Mouse (Mus musculus): Measurements from ENCODE around the gene Azin2. TPM values are rescaled to one million over a fixed set of nuclear protein-coding genes. Genes with fewer than 3 reads are reported as not detected.

The Azin2 gene
- polyA plus RNA-seq (2015; fragmentation: Nextera tagmentation; extraction: Ambion mirVana), result 31.9 and 32.3 TPM in 2 replicates

DNA sequence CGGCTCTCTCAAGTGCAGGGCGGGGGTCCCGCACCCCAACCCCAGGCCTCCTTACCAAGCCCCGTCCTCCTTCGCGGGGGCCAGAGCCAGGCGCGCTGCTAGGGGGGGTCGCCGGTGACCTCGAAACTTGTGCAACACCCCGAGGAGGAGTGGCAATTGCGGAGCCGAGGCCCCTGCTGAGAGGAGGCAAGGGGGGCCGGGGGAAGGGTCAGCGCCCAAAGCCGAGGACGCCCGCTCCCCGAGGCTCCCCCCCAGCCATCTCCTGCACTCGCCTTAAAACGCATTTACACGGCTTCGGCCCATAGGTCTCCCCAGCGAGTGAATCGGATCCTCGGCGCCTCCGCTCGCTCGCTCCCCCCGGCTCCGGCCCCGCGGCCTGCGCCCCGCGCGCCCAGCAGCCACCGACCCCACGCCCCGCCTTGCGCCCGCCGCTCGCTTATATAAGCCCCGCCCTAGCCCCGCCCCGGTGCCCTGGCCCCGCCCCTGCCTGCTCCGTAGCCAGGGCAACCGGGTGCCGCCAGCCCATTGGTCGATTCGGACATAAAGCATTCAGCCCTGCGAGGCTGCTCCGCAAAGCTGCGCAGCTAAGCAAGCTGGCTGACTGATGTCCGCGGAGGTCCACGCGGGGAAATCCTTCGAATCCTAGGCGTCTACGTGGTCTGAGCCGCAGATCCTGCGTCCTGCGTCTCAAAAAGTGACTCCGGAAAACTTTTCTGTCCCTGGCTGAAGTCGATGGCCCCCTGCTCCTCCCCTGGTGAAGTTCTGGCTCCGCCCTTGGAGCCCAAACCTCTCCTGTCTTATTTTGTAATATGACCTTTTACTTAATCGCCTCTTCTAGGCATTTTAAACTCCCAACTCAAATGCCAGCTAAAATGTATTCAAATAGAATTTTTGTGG is at the start of gene Azin2:
Gene Azin2 (minus strand): TSS at position 414 of the 897 bp plus-strand sequence.
- ATAC-seq (ENCODE audit: low FRiP score, low read depth), result peak; percentile 95
- peak within 1 kb of the TSS; percentile 92 for H3K4me2 ChIP-seq (replicated peaks)
- no peaks in the 10 kb centered on the region; the same call in 1 of the 2 replicates for H3K27me3 ChIP-seq
- peaks cover 46% of the 10 kb centered on the region for H3K4me1 ChIP-seq
- WGBS, result under 1% methylated on average over 70 of the region's 72 CpGs
- no peaks in the 10 kb centered on the region for H3K36me3 ChIP-seq
- peak within 1 kb of the TSS; percentile 77 for H3K4me3 ChIP-seq
- peak within 1 kb of the TSS; percentile 81 for H3K27ac ChIP-seq
- no peaks in the 10 kb centered on the region for H3K9me3 ChIP-seq
- H3K9ac ChIP-seq, result peak within 1 kb of the TSS; percentile 87

DNA sequence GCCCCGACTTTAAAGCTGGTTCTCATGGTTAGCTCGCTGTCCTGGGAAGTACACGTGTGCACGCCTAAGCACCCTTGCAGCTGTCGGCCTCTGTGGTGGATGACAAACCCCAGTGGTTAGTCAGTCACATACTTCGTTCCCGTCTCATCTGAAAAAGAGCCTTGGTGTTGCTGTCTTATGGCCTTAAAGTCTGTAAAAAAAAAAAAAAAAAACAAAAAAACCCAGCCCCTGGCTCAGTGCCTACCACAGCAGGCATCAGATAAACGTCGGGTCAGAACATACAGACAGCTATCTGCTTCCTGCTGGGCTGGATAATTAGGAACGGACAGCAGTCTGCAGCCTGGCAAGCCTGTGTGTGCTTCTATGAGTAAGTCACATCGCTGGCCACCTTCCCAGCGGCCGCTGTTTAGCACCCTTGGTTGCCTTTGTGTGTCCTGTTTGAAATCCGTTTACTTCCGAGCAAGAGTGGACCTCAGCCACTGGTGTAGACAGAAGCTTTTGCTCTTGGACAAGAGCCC is 49.4 kb upstream of the Azin2 start:
- ATAC-seq (ENCODE audit: low FRiP score, low read depth), result no peak
- Histone ChIP-seq H3K4me2 (replicated peaks) (no peak overlapping the region), H3K27ac (no peak overlapping the region), H3K9ac (no peak overlapping the region), H3K36me3 (peaks cover 50% of the 10 kb centered on the region), H3K9me3 (no peaks in the 10 kb centered on the region), H3K27me3 (no peaks in the 10 kb centered on the region), H3K4me3 (no peak overlapping the region), H3K4me1 (peaks cover 18% of the 10 kb centered on the region; the same call in 1 of the 2 replicates)
- whole genome bisulfite sequencing, result 59% methylated on average over 15 of the region's 15 CpGs

DNA sequence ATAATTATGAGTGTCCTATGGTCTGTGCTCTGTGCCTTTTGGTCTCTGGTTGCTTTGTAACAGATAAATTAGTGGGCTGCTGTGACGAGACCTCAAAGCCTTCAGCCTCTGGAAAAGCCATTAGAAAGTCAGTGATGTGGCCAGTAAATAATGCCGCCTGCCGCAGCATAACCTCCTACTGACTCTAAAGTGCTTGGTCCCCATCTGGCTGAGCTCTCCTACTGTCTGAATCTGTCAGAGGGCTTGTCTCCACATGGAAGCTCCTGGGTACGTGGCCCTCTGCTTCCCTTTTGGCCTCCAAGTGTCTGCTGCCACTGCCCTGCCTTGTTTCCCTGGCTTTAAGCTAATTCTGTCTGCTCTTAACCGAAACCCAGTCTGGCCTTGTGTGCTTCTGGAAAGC is 47.3 kb upstream of the Azin2 start:
- H3K36me3 ChIP-seq, result peaks cover 70% of the 10 kb centered on the region
- H3K27ac ChIP-seq, result no peak overlapping the region

DNA sequence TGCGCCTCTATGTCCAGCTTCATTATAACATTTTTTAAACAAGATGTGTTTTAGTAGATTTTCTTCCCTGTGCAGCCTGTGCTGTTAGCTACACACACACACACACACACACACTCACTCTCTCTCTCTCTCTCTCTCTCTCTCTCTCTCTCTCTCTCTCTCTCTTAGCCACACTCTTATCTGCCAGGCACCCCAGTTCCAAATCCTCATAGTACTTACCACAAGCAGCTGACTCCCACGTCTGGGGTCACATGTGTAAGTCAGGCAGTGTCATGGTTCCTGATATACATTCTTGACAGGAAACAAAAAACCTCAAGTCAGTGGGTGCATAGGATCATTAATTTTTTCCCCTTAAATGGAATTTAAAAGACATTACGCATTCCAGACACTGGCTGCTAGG is 46.4 kb upstream of the Azin2 start:
- no peak for ATAC-seq (ENCODE audit: low FRiP score, low read depth)
- H3K27me3 ChIP-seq, result no peaks in the 10 kb centered on the region
- peaks cover 75% of the 10 kb centered on the region for H3K36me3 ChIP-seq
- no peak overlapping the region for H3K4me2 ChIP-seq (replicated peaks)
- no peak overlapping the region for H3K27ac ChIP-seq
- WGBS, result 79% methylated on average over 3 of the region's 3 CpGs
- no peaks in the 10 kb centered on the region for H3K9me3 ChIP-seq
- no peak overlapping the region for H3K4me3 ChIP-seq
- peaks cover 7% of the 10 kb centered on the region; the same call in 1 of the 2 replicates for H3K4me1 ChIP-seq
- H3K9ac ChIP-seq, result no peak overlapping the region

More for the DNA sequence above, 47.3 kb upstream of the Azin2 start:
- Histone ChIP-seq H3K4me3 (no peak overlapping the region), H3K9me3 (no peaks in the 10 kb centered on the region), H3K4me1 (peaks cover 8% of the 10 kb centered on the region; the same call in 1 of the 2 replicates), H3K27me3 (no peaks in the 10 kb centered on the region), H3K9ac (no peak overlapping the region), H3K4me2 (replicated peaks) (no peak overlapping the region)
- WGBS, result 42% methylated on average over 5 of the region's 5 CpGs
- no peak for ATAC-seq (ENCODE audit: low FRiP score, low read depth)

DNA sequence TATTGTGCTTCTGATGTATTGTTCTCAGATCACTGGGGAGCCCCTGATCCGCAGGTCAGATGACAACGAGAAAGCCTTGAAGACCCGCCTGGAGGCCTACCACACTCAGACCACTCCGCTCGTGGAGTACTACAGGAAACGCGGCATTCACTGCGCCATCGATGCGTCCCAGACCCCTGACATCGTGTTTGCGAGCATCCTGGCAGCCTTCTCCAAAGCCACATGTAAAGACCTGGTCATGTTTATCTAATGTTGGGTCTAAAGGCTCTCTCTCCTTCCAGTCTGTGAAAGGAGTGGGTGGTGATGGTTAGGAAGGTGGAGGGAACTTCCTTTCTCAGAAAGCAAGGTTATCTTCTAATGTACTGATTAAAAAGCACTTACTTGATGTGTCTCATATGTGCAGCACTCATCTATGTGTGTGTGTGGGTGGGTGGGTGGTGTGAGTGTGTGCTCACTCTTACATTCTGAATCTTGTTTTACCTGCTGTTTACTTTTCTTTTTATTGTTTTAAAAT is 45.8 kb upstream of the Azin2 start:
- H3K4me3 ChIP-seq, result no peak overlapping the region
- ATAC-seq (ENCODE audit: low FRiP score, low read depth), result no peak
- peaks cover 82% of the 10 kb centered on the region for H3K36me3 ChIP-seq
- 84% methylated on average over 12 of the region's 12 CpGs for WGBS
- peaks cover 1% of the 10 kb centered on the region; the same call in 1 of the 2 replicates for H3K4me1 ChIP-seq
- no peak overlapping the region for H3K27ac ChIP-seq
- no peaks in the 10 kb centered on the region for H3K27me3 ChIP-seq
- no peak overlapping the region for H3K4me2 ChIP-seq (replicated peaks)
- H3K9ac ChIP-seq, result no peak overlapping the region
- no peaks in the 10 kb centered on the region for H3K9me3 ChIP-seq

DNA sequence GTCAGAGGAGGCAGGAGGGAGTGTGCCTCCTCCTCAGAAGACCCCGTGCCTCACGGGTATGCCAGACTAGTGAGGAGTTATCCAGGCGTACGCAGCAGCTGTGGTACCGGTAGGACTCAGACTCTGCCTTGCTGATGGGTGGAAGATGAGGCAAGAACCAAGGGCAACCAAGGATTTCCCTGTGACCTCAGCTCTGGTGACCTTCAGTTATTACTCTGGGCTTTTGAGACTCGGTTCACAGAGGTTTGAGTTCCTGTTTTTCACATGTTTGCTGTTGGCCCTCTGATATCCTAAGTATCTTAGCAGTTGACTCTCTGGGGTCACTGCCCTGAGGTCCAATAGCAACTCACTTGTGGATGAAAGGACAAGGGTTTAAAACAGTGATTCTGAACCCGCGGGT is 41.5 kb upstream of the Azin2 start:
- no peaks in the 10 kb centered on the region for H3K9me3 ChIP-seq
- no peak overlapping the region for H3K4me3 ChIP-seq
- H3K4me1 ChIP-seq, result peaks cover 10% of the 10 kb centered on the region
- no peak for ATAC-seq (ENCODE audit: low FRiP score, low read depth)
- H3K4me2 ChIP-seq (replicated peaks), result no peak overlapping the region
- WGBS, result 90% methylated on average over 8 of the region's 8 CpGs
- H3K36me3 ChIP-seq, result peaks cover 92% of the 10 kb centered on the region
- H3K9ac ChIP-seq, result no peak overlapping the region
- H3K27me3 ChIP-seq, result no peaks in the 10 kb centered on the region
- no peak overlapping the region for H3K27ac ChIP-seq

DNA sequence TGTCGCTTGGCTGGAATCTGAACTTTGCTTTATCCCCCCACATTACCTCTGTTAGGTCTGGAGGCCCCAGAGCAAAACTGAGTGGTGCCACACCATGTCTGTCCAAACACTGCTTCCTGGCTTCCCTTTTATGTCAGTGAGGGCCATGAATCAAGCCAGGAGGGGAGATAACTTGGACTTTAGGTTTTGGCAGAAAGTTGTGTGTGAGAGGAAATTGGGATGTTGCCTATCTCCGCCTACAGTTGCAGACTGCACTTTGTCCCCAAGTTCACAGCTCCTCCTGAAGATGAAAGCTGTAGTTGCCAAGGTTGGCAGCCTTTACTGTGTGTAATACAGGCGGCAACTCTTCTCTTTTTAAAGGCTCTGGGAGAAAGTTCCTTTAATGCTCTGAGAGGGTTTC is 38.5 kb upstream of the Azin2 start:
- Histone ChIP-seq H3K4me3 (no peak overlapping the region), H3K4me1 (peaks cover 34% of the 10 kb centered on the region), H3K27me3 (no peaks in the 10 kb centered on the region), H3K9me3 (no peaks in the 10 kb centered on the region), H3K27ac (no peak overlapping the region), H3K36me3 (peaks cover 78% of the 10 kb centered on the region), H3K4me2 (replicated peaks) (no peak overlapping the region), H3K9ac (no peak overlapping the region)
- 91% methylated on average over 3 of the region's 3 CpGs for WGBS
- no peak for ATAC-seq (ENCODE audit: low FRiP score, low read depth)

DNA sequence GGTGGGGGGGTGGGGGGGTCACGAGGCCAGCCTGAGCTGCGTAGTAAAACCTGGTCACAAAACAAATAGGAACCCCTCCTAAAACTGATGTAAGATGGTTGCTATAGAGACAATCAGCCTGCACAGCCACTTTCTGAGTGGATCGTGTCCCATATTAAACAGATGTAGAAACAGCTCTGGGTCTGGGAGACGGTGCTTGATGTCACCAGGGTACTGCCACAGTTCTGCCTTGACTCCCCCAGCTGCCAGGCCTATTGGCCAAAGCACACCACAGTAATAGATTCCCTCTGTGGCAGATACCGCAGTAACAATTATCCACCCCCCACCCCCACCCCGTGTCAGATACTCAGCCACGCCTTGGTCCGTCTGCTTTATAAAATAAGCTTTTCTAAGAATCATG is 36.2 kb upstream of the Azin2 start:
- no peak overlapping the region; the same call in 1 of the 2 replicates for H3K27ac ChIP-seq
- H3K9me3 ChIP-seq, result no peaks in the 10 kb centered on the region

DNA sequence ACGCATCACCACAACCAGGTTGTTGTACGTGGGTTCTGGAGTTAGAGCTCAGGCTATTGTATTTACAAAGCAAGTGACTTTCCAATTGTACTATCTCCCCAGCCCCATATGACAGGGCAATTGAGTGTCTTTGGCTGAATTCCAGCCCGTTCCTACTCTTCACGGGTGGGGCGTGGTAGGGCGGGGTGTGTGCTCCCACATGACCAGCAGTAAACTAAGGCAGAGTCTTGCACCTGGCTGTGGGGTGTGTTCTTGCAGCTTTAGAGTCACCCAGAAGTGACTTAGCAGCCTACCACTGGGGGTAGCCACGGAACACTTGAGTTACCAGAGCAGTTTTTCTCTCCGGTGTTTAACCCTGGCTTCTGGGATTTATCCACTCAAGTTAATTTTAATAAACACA is 35.0 kb upstream of the Azin2 start:
- Histone ChIP-seq H3K4me2 (replicated peaks) (no peak overlapping the region), H3K27ac (no peak overlapping the region), H3K4me3 (no peak overlapping the region), H3K9me3 (no peaks in the 10 kb centered on the region), H3K36me3 (peaks cover 53% of the 10 kb centered on the region), H3K4me1 (peaks cover 57% of the 10 kb centered on the region), H3K9ac (no peak overlapping the region), H3K27me3 (no peaks in the 10 kb centered on the region)
- ATAC-seq (ENCODE audit: low FRiP score, low read depth), result no peak
- WGBS, result 72% methylated on average over 8 of the region's 8 CpGs

More for the DNA sequence above, 36.2 kb upstream of the Azin2 start:
- Histone ChIP-seq H3K36me3 (peaks cover 64% of the 10 kb centered on the region), H3K9ac (no peak overlapping the region), H3K4me2 (replicated peaks) (no peak overlapping the region; the same call in 1 of the 2 replicates), H3K4me3 (no peak overlapping the region), H3K27me3 (no peaks in the 10 kb centered on the region), H3K4me1 (peaks cover 52% of the 10 kb centered on the region)
- ATAC-seq (ENCODE audit: low FRiP score, low read depth), result no peak
- 60% methylated on average over 8 of the region's 8 CpGs for WGBS

DNA sequence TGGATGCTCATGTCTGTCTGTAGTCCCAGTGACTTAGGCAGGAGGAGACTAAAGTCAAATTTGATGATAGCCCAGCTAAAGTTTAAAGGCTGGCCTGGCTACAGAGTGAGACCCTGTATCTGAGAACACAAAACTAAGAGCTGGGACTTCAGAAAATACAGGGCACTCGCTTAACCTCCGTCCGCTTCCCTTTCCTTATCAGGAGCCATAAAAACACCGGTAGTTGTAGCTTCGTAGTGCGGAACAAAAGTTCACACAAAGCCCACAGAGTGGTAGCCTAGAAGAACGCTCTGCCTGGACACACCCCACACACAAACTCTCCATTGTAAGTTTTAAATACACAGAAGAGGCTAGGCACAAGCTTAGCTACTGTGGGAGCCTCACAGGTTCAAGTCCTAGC is 33.0 kb upstream of the Azin2 start:
- Histone ChIP-seq H3K4me2 (replicated peaks) (peak overlapping the region; percentile 93; the same call in 1 of the 2 replicates), H3K27ac (no peak overlapping the region), H3K27me3 (no peaks in the 10 kb centered on the region), H3K36me3 (peaks cover 33% of the 10 kb centered on the region), H3K4me1 (peaks cover 60% of the 10 kb centered on the region), H3K4me3 (no peak overlapping the region), H3K9me3 (no peaks in the 10 kb centered on the region), H3K9ac (no peak overlapping the region)
- WGBS, result 83% methylated on average over 7 of the region's 7 CpGs
- no peak for ATAC-seq (ENCODE audit: low FRiP score, low read depth)

DNA sequence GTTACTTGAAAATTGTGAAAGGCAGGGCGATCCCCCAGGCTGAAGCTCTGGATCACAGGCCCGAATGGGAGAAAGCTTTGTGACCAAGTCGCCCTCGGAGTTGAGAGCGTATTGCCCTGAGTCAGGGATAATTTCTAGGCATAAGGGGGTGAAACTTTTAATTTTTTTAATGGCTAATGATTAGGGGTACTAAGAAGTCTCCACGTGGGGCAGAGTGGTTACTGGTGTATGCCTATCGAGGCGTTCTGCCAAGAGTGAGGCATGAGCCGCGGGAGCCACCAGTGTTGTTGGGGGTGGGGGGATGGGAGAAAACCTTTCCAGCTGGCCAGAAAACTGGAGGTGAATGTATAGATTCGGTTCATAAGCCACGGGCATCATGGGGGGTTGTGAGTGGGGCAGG is 31.4 kb upstream of the Azin2 start:
- WGBS, result under 1% methylated on average over 12 of the region's 12 CpGs
- H3K4me1 ChIP-seq, result peaks cover 50% of the 10 kb centered on the region
- peak overlapping the region; percentile 88 for H3K9ac ChIP-seq
- H3K4me2 ChIP-seq (replicated peaks), result peak overlapping the region; percentile 93
- H3K9me3 ChIP-seq, result no peaks in the 10 kb centered on the region
- ATAC-seq (ENCODE audit: low FRiP score, low read depth), result no peak
- H3K36me3 ChIP-seq, result peaks cover 20% of the 10 kb centered on the region
- H3K4me3 ChIP-seq, result peak overlapping the region; percentile 90
- H3K27me3 ChIP-seq, result no peaks in the 10 kb centered on the region
- H3K27ac ChIP-seq, result peak overlapping the region; percentile 77

DNA sequence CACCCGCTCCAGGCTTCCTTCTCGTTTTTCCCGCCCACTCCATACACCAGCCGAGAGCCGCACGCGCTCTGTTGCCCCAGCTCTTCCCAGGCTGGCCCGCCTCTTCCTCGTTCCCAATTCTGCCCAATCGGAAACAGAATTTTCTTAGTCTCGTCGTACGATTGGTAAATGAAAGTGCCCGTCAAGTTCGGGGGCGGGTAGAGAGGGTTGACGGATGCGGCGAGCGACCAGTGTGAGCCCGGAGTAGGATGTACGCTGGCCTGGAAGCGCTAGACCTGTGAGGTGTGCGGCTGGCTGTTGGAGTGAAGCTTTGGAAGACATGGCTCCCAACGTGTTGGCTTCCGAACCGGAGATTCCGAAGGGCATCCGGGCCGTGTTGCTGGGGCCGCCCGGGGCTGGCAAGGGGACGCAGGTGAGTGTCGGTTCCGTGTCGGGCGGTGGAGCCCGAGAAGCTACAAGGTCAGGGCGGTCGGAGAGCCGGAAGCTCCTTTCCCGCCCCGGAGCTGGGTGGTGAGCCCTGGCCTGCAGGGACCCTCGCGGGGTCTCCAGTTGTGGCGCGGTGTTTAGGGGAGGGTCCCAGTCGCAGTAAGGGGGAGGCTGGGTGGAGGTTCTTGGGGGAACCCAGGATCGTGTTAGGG is 30.9 kb upstream of the Azin2 start:
- WGBS, result under 1% methylated on average over 49 of the region's 49 CpGs

More for the DNA sequence above, 30.9 kb upstream of the Azin2 start:
- Histone ChIP-seq H3K4me3 (peak overlapping the region; percentile 90), H3K4me1 (peaks cover 44% of the 10 kb centered on the region), H3K27me3 (no peaks in the 10 kb centered on the region), H3K27ac (peak overlapping the region; percentile 77), H3K36me3 (peaks cover 20% of the 10 kb centered on the region), H3K4me2 (replicated peaks) (peak overlapping the region; percentile 93), H3K9ac (peak overlapping the region; percentile 88), H3K9me3 (no peaks in the 10 kb centered on the region)
- peak; percentile 99 for ATAC-seq (ENCODE audit: low FRiP score, low read depth)
